13 mouse cellular contexts compared by ENCODE assay signal in the genomic region with DNA sequence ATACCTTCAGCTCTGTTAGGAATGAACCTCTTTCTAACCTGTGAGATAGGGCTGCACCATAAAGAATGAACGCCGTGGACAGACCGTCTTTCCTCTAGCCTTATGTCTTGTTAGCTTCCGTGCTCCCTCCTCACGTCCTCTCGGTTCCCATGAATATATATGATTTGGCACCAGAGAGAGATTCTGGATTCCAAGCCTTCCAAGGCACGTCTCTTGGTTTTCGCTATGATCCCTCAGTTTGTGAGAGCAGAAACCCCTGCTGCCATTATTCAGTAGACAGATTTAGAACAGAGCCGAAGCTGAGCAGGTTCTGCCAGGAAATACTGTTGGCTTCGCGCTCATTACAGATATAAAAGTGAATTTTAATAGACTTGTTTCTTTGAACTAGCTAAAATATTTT.
DNase-seq lines count a peak whose midpoint lies in the region; ATAC-seq and TF ChIP-seq lines count a peak whose summit lies in the region.
"Had no signal": no experiment of that assay in that cellular context is flagged by ENCODE, and none has a peak within 500 bp of the region (broad histone marks: within the 10 kb centered on the region; RNA-seq: fewer than 3 reads in every experiment).

No protein-coding gene starts in this region.

- H3K4me1 ChIP-seq in forebrain, embryonic 15.5 days = peaks cover 10% of the 10 kb centered on the region
- H3K4me1 ChIP-seq in forebrain, embryonic 12.5 days = 0 out of 2 replicates have a peak, but pooled peaks cover 2% of the 10 kb centered on the region
- no peaks in the 10 kb centered on the region for H3K4me1 ChIP-seq in kidney, postnatal 0 days (replicated peaks; ENCODE audit: insufficient read depth, low read length)
- H3K4me1 ChIP-seq in limb, embryonic 10.5 days = no peaks in the 10 kb centered on the region
- H3K4me1 ChIP-seq: heart, embryonic 15.5 days; liver, embryonic 15.5 days had no signal

- peak overlapping the region; percentile 19 for H3K4me2 ChIP-seq in forebrain, embryonic 15.5 days (replicated peaks)
- no peak overlapping the region for H3K4me2 ChIP-seq in forebrain, embryonic 12.5 days
- H3K4me2 ChIP-seq in kidney, postnatal 0 days (ENCODE audit: low read length) = no peak overlapping the region
- H3K4me2 ChIP-seq: heart, embryonic 15.5 days; liver, embryonic 15.5 days had no signal

- H3K36me3 ChIP-seq in forebrain, embryonic 15.5 days = no peaks in the 10 kb centered on the region
- no peaks in the 10 kb centered on the region for H3K36me3 ChIP-seq in forebrain, embryonic 12.5 days (replicated peaks)
- no peaks in the 10 kb centered on the region for H3K36me3 ChIP-seq in kidney, postnatal 0 days (ENCODE audit: insufficient read depth, low read length)
- H3K36me3 ChIP-seq in limb, embryonic 10.5 days = no peaks in the 10 kb centered on the region
- H3K36me3 ChIP-seq: heart, embryonic 15.5 days; liver, embryonic 15.5 days had no signal

- H3K27me3 ChIP-seq in forebrain, embryonic 15.5 days = no peaks in the 10 kb centered on the region
- no peaks in the 10 kb centered on the region for H3K27me3 ChIP-seq in forebrain, embryonic 12.5 days
- H3K27me3 ChIP-seq in kidney, postnatal 0 days (ENCODE audit: insufficient read depth, low read length) = no peaks in the 10 kb centered on the region
- no peaks in the 10 kb centered on the region for H3K27me3 ChIP-seq in limb, embryonic 10.5 days (ENCODE audit: low read depth, poor library complexity, severe bottlenecking)
- H3K27me3 ChIP-seq: heart, embryonic 15.5 days; liver, embryonic 15.5 days had no signal

- H3K9me3 ChIP-seq in forebrain, embryonic 15.5 days = no peaks in the 10 kb centered on the region
- no peaks in the 10 kb centered on the region for H3K9me3 ChIP-seq in forebrain, embryonic 12.5 days
- H3K9me3 ChIP-seq in kidney, postnatal 0 days (replicated peaks; ENCODE audit: low read length) = no peaks in the 10 kb centered on the region
- H3K9me3 ChIP-seq in limb, embryonic 10.5 days (replicated peaks) = no peaks in the 10 kb centered on the region
- H3K9me3 ChIP-seq: heart, embryonic 15.5 days; liver, embryonic 15.5 days had no signal

- no peak for TF ChIP-seq CTCF in kidney, postnatal 0 days (IDR thresholded peaks at IDR 0.05; ENCODE audit: low read depth)

- ATAC-seq in forebrain, embryonic 15.5 days (replicated peaks) = peak; percentile 66; the same call in 1 of the 2 replicates
- ATAC-seq in forebrain, embryonic 12.5 days (ENCODE audit: low FRiP score) = no peak
- ATAC-seq in kidney, postnatal 0 days (replicated peaks; ENCODE audit: low FRiP score, low read depth) = no peak
- ATAC-seq: CD4-positive, CD25-positive, alpha-beta regulatory T cell, adult 4 months had no signal

- DNase-seq in kidney, postnatal 0 days (ENCODE audit: low spot score) = peak; percentile 5
- no peak for DNase-seq in kidney, postnatal 10 days
- DNase-seq in Muller cell, postnatal 12 days (ENCODE audit: inconsistent ontology term) = peak; percentile 46
- DNase-seq in brain, embryonic 18.5 days (ENCODE audit: low read depth, low spot score) = peak; percentile 16
- DNase-seq in limb, embryonic 10.5 days (ENCODE audit: low spot score) = no peak
- DNase-seq: kidney, adult 18-20 months; thymus, postnatal 4 days had no signal

- H3K9ac ChIP-seq in forebrain, embryonic 15.5 days (replicated peaks) = no peak overlapping the region
- no peak overlapping the region for H3K9ac ChIP-seq in forebrain, embryonic 12.5 days
- no peak overlapping the region for H3K9ac ChIP-seq in kidney, postnatal 0 days (ENCODE audit: low read depth, low read length)
- H3K9ac ChIP-seq: heart, embryonic 15.5 days; liver, embryonic 15.5 days had no signal

- H3K27ac ChIP-seq in forebrain, embryonic 15.5 days (replicated peaks) = no peak overlapping the region
- no peak overlapping the region for H3K27ac ChIP-seq in forebrain, embryonic 12.5 days
- no peak overlapping the region for H3K27ac ChIP-seq in kidney, postnatal 0 days
- no peak overlapping the region for H3K27ac ChIP-seq in limb, embryonic 10.5 days
- H3K27ac ChIP-seq: heart, embryonic 15.5 days; liver, embryonic 15.5 days; macrophage had no signal

- WGBS in forebrain, embryonic 15.5 days = 38% methylated on average over 11 of the region's 11 CpGs
- WGBS in forebrain, embryonic 12.5 days = 74% methylated on average over 11 of the region's 11 CpGs
- 75% methylated on average over 11 of the region's 11 CpGs for WGBS in kidney, postnatal 0 days
- WGBS in limb, embryonic 10.5 days = 91% methylated on average over 11 of the region's 11 CpGs

- no peak overlapping the region for H3K4me3 ChIP-seq in forebrain, embryonic 15.5 days
- no peak overlapping the region for H3K4me3 ChIP-seq in forebrain, embryonic 12.5 days (replicated peaks)
- H3K4me3 ChIP-seq in kidney, postnatal 0 days (replicated peaks; ENCODE audit: low read depth, low read length) = no peak overlapping the region
- H3K4me3 ChIP-seq in limb, embryonic 10.5 days = no peak overlapping the region
- H3K4me3 ChIP-seq: heart, embryonic 15.5 days; liver, embryonic 15.5 days had no signal

Comparison
In these comparisons a context has a peak if more than half of its experiments do, and no peak if none do; other contexts are left out.
1. DNase-seq: peak in kidney, postnatal 0 days (single experiment), Muller cell, postnatal 12 days (single experiment) and brain, embryonic 18.5 days (single experiment); none in kidney, postnatal 10 days (single experiment) and limb, embryonic 10.5 days (single experiment).